Mouse (Mus musculus) cortical plate, adult 2 months (tissue): ENCODE measurements around the gene Armc12.

Experiments
- CTCF ChIP-seq: fragments of 200-500 bp; IDR thresholded peaks from 2 replicates; pipeline ENCODE4 v1.5.1; 2011; ENCODE audit warnings: mild to moderate bottlenecking, control low read depth, low read length; ENCODE audit not compliant: insufficient read depth; ENCODE audit errors: extremely low read depth
- POLR2A ChIP-seq: fragments of 200-500 bp; IDR thresholded peaks from 2 replicates; pipeline ENCODE4 v1.6.1; 2011; ENCODE audit warnings: mild to moderate bottlenecking, low read length, control low read depth; ENCODE audit not compliant: insufficient read depth; ENCODE audit errors: extremely low read depth

DNA sequence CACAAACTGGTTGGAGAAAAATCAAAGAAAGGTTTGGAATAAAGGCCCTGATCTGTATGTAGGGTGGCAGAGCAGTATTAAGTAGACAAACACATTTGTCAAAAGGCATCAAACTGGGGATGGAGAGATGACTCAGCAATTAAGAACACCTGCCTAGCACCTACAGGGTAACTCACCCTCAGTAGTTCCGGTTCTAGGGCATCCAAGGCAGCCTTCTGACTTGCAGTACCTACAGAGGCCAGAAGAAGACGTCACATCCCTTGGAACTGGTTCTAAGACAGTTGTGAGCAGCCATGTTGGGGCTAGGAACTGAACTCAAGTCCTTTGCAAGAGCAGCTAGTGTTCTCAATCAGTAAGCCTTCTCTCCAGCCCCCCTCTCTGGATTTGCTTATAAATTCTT is 31.4 kb upstream of the Armc12 start:
- TF ChIP-seq POLR2A, result no peak
- no peak for TF ChIP-seq CTCF
